Mouse (Mus musculus) left cerebral cortex, postnatal 10 days (tissue): ENCODE results near the gene Ogdh. TPM values are rescaled to one million over a fixed set of nuclear protein-coding genes. Genes with fewer than 3 reads are reported as not detected.

Experiments used
- DNase-seq, 2 experiments: peaks; one replicate each; pipeline ENCODE4 v3.0.0; 2021 to 2022; ENCODE audit warnings: low spot score in 2 of 2, mixed read lengths in 1 of 2; ENCODE audit errors: extremely low spot score in 1 of 2
- intact Hi-C: fragments of 180-260 bp; cut with DNase I; formaldehyde crosslinking; loops from one replicate; pipeline ENCODE4 v1.15.1; 2025
- microRNA-seq: library from miRNA; unstranded; fragments of <30 nt; microRNA quantifications from one replicate; pipeline ENCODE4 v1.2.0, GENCODE M21; 2022
- total RNA-seq, 2 experiments: library from RNA; stranded (reverse); gene quantifications; 2 replicates each; pipeline ENCODE4 v1.2.3; 2021

The Ogdh gene
- total RNA-seq, 2 experiments from 2014 or later = 230 to 235 TPM

GRCm38 (mm10) chr11:6393866-6394265 lies 102.4 kb downstream of the Ogdh start:
- DNase-seq = no peak
- intact Hi-C loops = no loop called here

- no peak for DNase-seq
- intact Hi-C loops = no loop called here
These were observed 104.1 kb downstream of the Ogdh start for GRCm38 (mm10) chr11:6395565-6395964.

GRCm38 (mm10) chr11:6398141-6398540 lies 106.7 kb downstream of the Ogdh start:
- intact Hi-C loops = no loop called here
- DNase-seq = peak in 1 of 2 experiments; percentile 53

GRCm38 (mm10) chr11:6402515-6403510 lies 111.4 kb downstream of the Ogdh start:
- intact Hi-C loops = no loop called here

GRCm38 (mm10) chr11:6403830-6404405 lies 112.5 kb downstream of the Ogdh start:
- intact Hi-C loops = no loop called here
- DNase-seq = no peak

More at GRCm38 (mm10) chr11:6402515-6403510, 111.4 kb downstream of the Ogdh start:
- DNase-seq = peak in 1 of 2 experiments; percentile 80

- peak in 1 of 2 experiments; percentile 45 for DNase-seq
- intact Hi-C loops = no loop called here
These were observed 113.5 kb downstream of the Ogdh start for GRCm38 (mm10) chr11:6404699-6405566.

- peak in 1 of 2 experiments; percentile 80 for DNase-seq
- intact Hi-C loops = no loop called here
These were observed 114.2 kb downstream of the Ogdh start for GRCm38 (mm10) chr11:6405591-6406081.

Small RNA genes lying within 50 kb of the gene (microRNA-seq; reads per million reads assigned to microRNA genes)
- 1.4 reads per million for gene Mir7651

Other genes starting within 250 kb of the Ogdh start
- 100 to 1,000 TPM; 768 to 793 TPM for gene Camk2b, start 225.3 kb upstream of the Ogdh start, total RNA-seq
- not detected for gene A730071L15Rik, start 91.6 kb upstream of the Ogdh start, total RNA-seq
- gene Nudcd3, start 91.2 kb upstream of the Ogdh start, total RNA-seq = 100 to 1,000 TPM; 125 to 131 TPM
- under 1 TPM; 0.41 to 0.49 TPM for gene Npc1l1, start 61.5 kb upstream of the Ogdh start, total RNA-seq
- gene Ddx56, start 23.9 kb upstream of the Ogdh start, total RNA-seq = 10 to 100 TPM; 44.6 to 51.0 TPM
- 10 to 100 TPM; 65.8 to 66.0 TPM for gene Tmed4, start 16.8 kb upstream of the Ogdh start, total RNA-seq
- gene Zmiz2, start 97.4 kb downstream of the Ogdh start, total RNA-seq = 100 to 1,000 TPM; 199 to 203 TPM
- 1,000 to 10,000 TPM; 2,299 to 2,355 TPM for gene Ppia, start 123.8 kb downstream of the Ogdh start, total RNA-seq
- gene H2afv, start 152.8 kb downstream of the Ogdh start, total RNA-seq = 10 to 100 TPM; 26.6 to 28.9 TPM
- 100 to 1,000 TPM; 276 to 277 TPM for gene Purb, start 184.3 kb downstream of the Ogdh start, total RNA-seq
- under 1 TPM; 0.51 to 0.85 TPM for gene Myo1g, start 229.3 kb downstream of the Ogdh start, total RNA-seq